Mouse (Mus musculus) bone marrow, adult 2 months (tissue): ENCODE data around the gene Nr5a2.

Experiments
- CTCF ChIP-seq: fragments of 200-500 bp; IDR thresholded peaks from 2 replicates; pipeline ENCODE4 v1.5.1; 2011; ENCODE audit warnings: low read length, control low read depth; ENCODE audit not compliant: control insufficient read depth, insufficient read depth
- POLR2A ChIP-seq: fragments of 200-500 bp; IDR thresholded peaks from 2 replicates; pipeline ENCODE4 v1.6.1; 2011; ENCODE audit warnings: low read depth, mild to moderate bottlenecking, control low read depth, low read length, borderline replicate concordance; ENCODE audit not compliant: control insufficient read depth

- TF ChIP-seq CTCF (no peak), POLR2A (no peak)
Observed at GRCm38 (mm10) chr1:136973016-136973415, 12.8 kb upstream of the Nr5a2 start.
